Mouse (Mus musculus) heart, adult 2 months (tissue): ENCODE data around the gene Gm38392. TPM values are rescaled to one million over a fixed set of nuclear protein-coding genes. Genes with fewer than 3 reads are reported as not detected.
"Not testable (repeated sequence)": the region's sequence is repeated elsewhere in the genome, so short reads cannot be mapped to it uniquely, and the experiment has no call there.

Experiments
- DNase-seq, 2 experiments: peaks; one replicate each; pipeline ENCODE4 v3.0.0; 2021
- H3K27ac ChIP-seq: fragments of 200-600 bp; 2 replicates; pipeline ENCODE4 v1.8.1; 2022
- H3K27me3 ChIP-seq: fragments of 200-500 bp; 2 replicates; pipeline ENCODE4 v1.6.1; 2012; ENCODE audit warnings: mild to moderate bottlenecking, low read length, inconsistent platforms, mixed read lengths; ENCODE audit not compliant: control insufficient read depth, insufficient read depth
- H3K36me3 ChIP-seq: fragments of 200-500 bp; 2 replicates; pipeline ENCODE4 v1.6.1; 2012; ENCODE audit warnings: low read length, inconsistent platforms; ENCODE audit not compliant: control insufficient read depth, insufficient read depth
- H3K4me1 ChIP-seq: fragments of 200-500 bp; 2 replicates; pipeline ENCODE4 v1.6.1; 2011; ENCODE audit warnings: low read length; ENCODE audit not compliant: control insufficient read depth, insufficient read depth
- H3K4me3 ChIP-seq: fragments of 200-600 bp; 2 replicates; pipeline ENCODE4 v1.8.1; 2022
- H3K79me2 ChIP-seq: fragments of 200-500 bp; replicated peaks from 2 replicates; pipeline ENCODE4 v1.6.1; 2012; ENCODE audit warnings: mild to moderate bottlenecking, inconsistent platforms, low read length, moderate library complexity, mixed read lengths; ENCODE audit not compliant: control insufficient read depth, insufficient read depth
- H3K9ac ChIP-seq: fragments of 200-500 bp; 2 replicates; pipeline ENCODE4 v1.6.1; 2012; ENCODE audit warnings: low read depth, mild to moderate bottlenecking, control low read depth, inconsistent platforms, low read length, mixed read lengths
- CTCF ChIP-seq: fragments of 200-600 bp; IDR thresholded peaks from 2 replicates; pipeline ENCODE4 v1.8.1; 2022; ENCODE audit warnings: antibody characterized with exemption, mild to moderate bottlenecking, moderate library complexity
- EP300 ChIP-seq: fragments of 200-500 bp; IDR thresholded peaks from 2 replicates; pipeline ENCODE4 v1.6.1; 2011; ENCODE audit warnings: low read depth, low read length, control low read depth; ENCODE audit not compliant: insufficient read depth
- POLR2A ChIP-seq: fragments of 200-500 bp; IDR thresholded peaks from 2 replicates; pipeline ENCODE4 v1.6.1; 2011; ENCODE audit warnings: mild to moderate bottlenecking, low read depth, low read length, control low read depth; ENCODE audit not compliant: insufficient read depth
- WGBS: fragments of 180-500 bp; shearing (Covaris S2); methylation state at CpG from one replicate; pipeline ENCODE4 v1.1.7; 2018; 5-methylcytosine and 5-hydroxymethylcytosine counted together
- intact Hi-C: fragments of 180-260 bp; cut with DNase I; formaldehyde crosslinking; loops from one replicate; pipeline ENCODE4 v1.15.1; 2025
- polyA plus RNA-seq: library from polyadenylated mRNA; depleted of rRNA; stranded (reverse); fragments of >200 nt; gene quantifications from 2 replicates; pipeline ENCODE4 v1.2.3, GENCODE M21; 2012
- total RNA-seq, 2 experiments: library from RNA; stranded (reverse); gene quantifications; 2 replicates each; pipeline ENCODE4 v1.2.3; 2021

The Gm38392 gene
- total and polyA plus RNA-seq, 3 experiments = 0.26 to 0.27 TPM; not detected in 1

- Histone ChIP-seq H3K79me2 (no peaks in the 10 kb centered on the region), H3K4me1 (no peaks in the 10 kb centered on the region), H3K4me3 (no peak overlapping the region), H3K27me3 (no peaks in the 10 kb centered on the region), H3K9ac (no peak overlapping the region), H3K36me3 (no peaks in the 10 kb centered on the region), H3K27ac (no peak overlapping the region)
- TF ChIP-seq EP300 = no peak
- no peak for TF ChIP-seq CTCF
- no peak for TF ChIP-seq POLR2A
- intact Hi-C loops = no loop called here
- WGBS = 86% methylated on average over 2 of the region's 2 CpGs
- no peak for DNase-seq
Observed at GRCm38 (mm10) chr3:88280035-88280434, 7.0 kb downstream of the Gm38392 start.

GRCm38 (mm10) chr3:88276529-88277143, 10.4 kb downstream of the Gm38392 start:
- Histone ChIP-seq H3K27ac (no peak overlapping the region), H3K27me3 (no peaks in the 10 kb centered on the region), H3K79me2 (no peaks in the 10 kb centered on the region), H3K4me1 (no peaks in the 10 kb centered on the region), H3K9ac (no peak overlapping the region), H3K4me3 (no peak overlapping the region), H3K36me3 (no peaks in the 10 kb centered on the region)
- intact Hi-C loops = no loop called here
- TF ChIP-seq CTCF (peak; percentile 63), POLR2A (no peak)
- DNase-seq = no peak
- 48% methylated on average over 7 of the region's 7 CpGs for WGBS

- no peak overlapping the region for H3K9ac ChIP-seq
- TF ChIP-seq EP300 (no peak), CTCF (no peak), POLR2A (no peak)
- no peak for DNase-seq
- no peaks in the 10 kb centered on the region for H3K79me2 ChIP-seq
- no peaks in the 10 kb centered on the region for H3K36me3 ChIP-seq
- 73% methylated on average over 2 of the region's 2 CpGs for WGBS
- no peak overlapping the region for H3K27ac ChIP-seq
- H3K4me3 ChIP-seq = no peak overlapping the region
- intact Hi-C loops = no loop called here
- H3K27me3 ChIP-seq = no peaks in the 10 kb centered on the region
- no peaks in the 10 kb centered on the region for H3K4me1 ChIP-seq
Observed at GRCm38 (mm10) chr3:88276121-88276520, 10.9 kb downstream of the Gm38392 start.

- no peaks in the 10 kb centered on the region for H3K4me1 ChIP-seq
- no peak overlapping the region for H3K9ac ChIP-seq
- DNase-seq = no peak
- no peaks in the 10 kb centered on the region for H3K27me3 ChIP-seq
- intact Hi-C loops = no loop called here
- TF ChIP-seq EP300 = no peak
- TF ChIP-seq CTCF = peak; percentile 34
- no peak for TF ChIP-seq POLR2A
- H3K79me2 ChIP-seq = no peaks in the 10 kb centered on the region
- H3K27ac ChIP-seq = no peak overlapping the region
- no peak overlapping the region for H3K4me3 ChIP-seq
- WGBS = 93% methylated on average over 4 of the region's 4 CpGs
- no peaks in the 10 kb centered on the region for H3K36me3 ChIP-seq
Observed at GRCm38 (mm10) chr3:88274002-88274401, 13.0 kb downstream of the Gm38392 start.

GRCm38 (mm10) chr3:88271859-88272258, 15.2 kb downstream of the Gm38392 start:
- intact Hi-C loops = no loop called here
- Histone ChIP-seq H3K36me3 (no peaks in the 10 kb centered on the region), H3K9ac (no peak overlapping the region), H3K27ac (no peak overlapping the region), H3K27me3 (no peaks in the 10 kb centered on the region), H3K79me2 (no peaks in the 10 kb centered on the region), H3K4me3 (no peak overlapping the region), H3K4me1 (no peaks in the 10 kb centered on the region)
- DNase-seq = no peak
- WGBS = 87% methylated on average over 3 of the region's 3 CpGs
- no peak for TF ChIP-seq POLR2A
- no peak for TF ChIP-seq CTCF
- TF ChIP-seq EP300 = no peak

- H3K36me3 ChIP-seq, DNase-seq, H3K27me3 ChIP-seq, H3K27ac ChIP-seq, H3K4me3 ChIP-seq, H3K4me1 ChIP-seq, H3K79me2 ChIP-seq, H3K9ac ChIP-seq, intact Hi-C loops: not testable (repeated sequence)
- WGBS = 86% methylated on average over 2 of the region's 2 CpGs
Observed at GRCm38 (mm10) chr3:88271298-88271697, 15.7 kb downstream of the Gm38392 start.

- no peak overlapping the region for H3K4me3 ChIP-seq
- DNase-seq = no peak
- 80% methylated on average over 5 of the region's 5 CpGs for whole genome bisulfite sequencing
Observed at GRCm38 (mm10) chr3:88268991-88269390, 18.0 kb downstream of the Gm38392 start.

GRCm38 (mm10) chr3:88268014-88268413, 19.0 kb downstream of the Gm38392 start:
- DNase-seq, H3K4me1 ChIP-seq, H3K27me3 ChIP-seq, H3K79me2 ChIP-seq, H3K36me3 ChIP-seq, H3K27ac ChIP-seq, H3K4me3 ChIP-seq, H3K9ac ChIP-seq, intact Hi-C loops: not testable (repeated sequence)
- WGBS = 43% methylated on average over 6 of the region's 6 CpGs

More at GRCm38 (mm10) chr3:88268991-88269390, 18.0 kb downstream of the Gm38392 start:
- Histone ChIP-seq H3K4me1 (no peaks in the 10 kb centered on the region), H3K27me3 (no peaks in the 10 kb centered on the region), H3K9ac (no peak overlapping the region), H3K27ac (no peak overlapping the region), H3K79me2 (no peaks in the 10 kb centered on the region), H3K36me3 (no peaks in the 10 kb centered on the region)
- TF ChIP-seq CTCF (no peak), POLR2A (no peak), EP300 (no peak)
- intact Hi-C loops = no loop called here
